Mouse (Mus musculus) hindbrain, embryonic 14.5 days (tissue): ENCODE results near the gene Gipc2. TPM values are rescaled to one million over a fixed set of nuclear protein-coding genes. Genes with fewer than 3 reads are reported as not detected.

Source experiments
- ATAC-seq: fragments of 200-750 bp; cut with Nextera tagmentation; 2 replicates; pipeline ENCODE4 v1.8.0; 2017; ENCODE audit warnings: moderate number of reproducible peaks, mild to moderate bottlenecking, moderate TSS enrichment, moderate library complexity; ENCODE audit not compliant: low FRiP score
- DNase-seq: peaks from one replicate; pipeline ENCODE4 v3.0.0-alpha.2; 2015; ENCODE audit warnings: low spot score
- H3K27ac ChIP-seq: fragments of 300-500 bp; sonication (generic); 2 replicates; pipeline ENCODE4 v1.5.1; 2014; ENCODE audit warnings: mild to moderate bottlenecking, moderate library complexity
- H3K27me3 ChIP-seq: fragments of 300-500 bp; sonication (generic); 2 replicates; pipeline ENCODE4 v1.6.1; 2014; ENCODE audit warnings: mild to moderate bottlenecking, low read length, mixed read lengths; ENCODE audit not compliant: control insufficient read depth, insufficient read depth
- H3K36me3 ChIP-seq: fragments of 300-500 bp; sonication (generic); replicated peaks from 2 replicates; pipeline ENCODE4 v1.6.1; 2014; ENCODE audit not compliant: control insufficient read depth, insufficient read depth
- H3K4me1 ChIP-seq: fragments of 300-500 bp; sonication (generic); replicated peaks from 2 replicates; pipeline ENCODE4 v1.6.1; 2014; ENCODE audit warnings: antibody characterized with exemption, low read length, mixed read lengths; ENCODE audit not compliant: control insufficient read depth, insufficient read depth
- H3K4me2 ChIP-seq: fragments of 300-500 bp; sonication (generic); replicated peaks from 2 replicates; pipeline ENCODE4 v1.6.1; 2014; ENCODE audit warnings: mild to moderate bottlenecking, moderate library complexity
- H3K4me3 ChIP-seq: fragments of 300-500 bp; sonication (generic); replicated peaks from 2 replicates; pipeline ENCODE4 v1.5.1; 2014; ENCODE audit warnings: mild to moderate bottlenecking, low read length
- H3K9ac ChIP-seq: fragments of 300-500 bp; sonication (generic); 2 replicates; pipeline ENCODE4 v1.6.1; 2014
- H3K9me3 ChIP-seq: fragments of 300-500 bp; sonication (generic); 2 replicates; pipeline ENCODE4 v1.6.1; 2016; ENCODE audit warnings: low read length; ENCODE audit not compliant: control insufficient read depth
- WGBS: fragments of 180-500 bp; shearing (Covaris S2); extraction: QIAGEN DNeasy Blood & Tissue Kit; methylation state at CpG from one replicate; pipeline ENCODE4 v1.1.7; 2014; 5-methylcytosine and 5-hydroxymethylcytosine counted together
- polyA plus RNA-seq: library from polyadenylated mRNA; unstranded; fragments of >200 nt; fragmentation: Nextera tagmentation; extraction: Ambion mirVana; gene quantifications from 2 replicates; pipeline ENCODE4 v1.2.1, GENCODE M21; 2014

Gene Gipc2
- polyA plus RNA-seq, 1 experiment from 2014 or later, result 9.2 TPM

- 15% methylated on average over 3 of the region's 3 CpGs for WGBS
- no peak; the same call in 1 of the 2 replicates for ATAC-seq
- Histone ChIP-seq H3K27me3 (no peaks in the 10 kb centered on the region), H3K36me3 (no peaks in the 10 kb centered on the region), H3K4me2 (no peak overlapping the region), H3K9ac (no peak overlapping the region), H3K4me3 (no peak overlapping the region), H3K4me1 (no peaks in the 10 kb centered on the region), H3K27ac (no peak overlapping the region), H3K9me3 (no peaks in the 10 kb centered on the region)
- peak; percentile 72 for DNase-seq
These were observed 71.0 kb downstream of the Gipc2 start for GRCm38 (mm10) chr3:152095030-152095429.

- Histone ChIP-seq H3K27ac (no peak overlapping the region), H3K4me3 (peak overlapping the region; percentile 30), H3K27me3 (no peaks in the 10 kb centered on the region), H3K9me3 (no peaks in the 10 kb centered on the region), H3K36me3 (no peaks in the 10 kb centered on the region), H3K4me2 (peak overlapping the region; percentile 49), H3K4me1 (no peaks in the 10 kb centered on the region), H3K9ac (peak overlapping the region; percentile 35; the same call in 1 of the 2 replicates)
- 49% methylated on average over 34 of the region's 34 CpGs for WGBS
- ATAC-seq (peak; percentile 51; the same call in 1 of the 2 replicates), DNase-seq (peak; percentile 47)
These were observed 73.5 kb downstream of the Gipc2 start for GRCm38 (mm10) chr3:152092385-152093057.

- WGBS, result 4% methylated on average over 4 of the region's 4 CpGs
These were observed 76.9 kb downstream of the Gipc2 start for GRCm38 (mm10) chr3:152089178-152089577.

DNA sequence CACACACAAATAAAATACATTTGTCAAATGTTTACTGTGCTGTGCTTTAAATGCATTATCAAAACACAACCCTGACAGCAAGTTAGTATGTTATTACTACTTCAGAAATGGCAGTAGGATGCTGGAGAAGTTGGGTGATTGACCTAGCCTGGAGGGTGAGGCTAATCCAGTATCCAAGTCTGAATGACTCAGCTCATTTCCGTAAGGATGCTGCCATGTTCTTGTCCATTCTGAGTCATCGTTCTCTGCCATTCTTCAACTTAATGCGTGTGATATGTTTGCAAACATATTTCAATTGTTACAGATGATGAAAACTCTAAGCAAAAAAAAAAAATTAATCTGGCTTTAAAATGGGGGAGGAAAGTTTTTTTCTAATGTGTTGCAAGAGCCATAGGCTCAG is 84.6 kb downstream of the Gipc2 start:
- Histone ChIP-seq H3K36me3 (no peaks in the 10 kb centered on the region), H3K4me1 (no peaks in the 10 kb centered on the region), H3K9ac (no peak overlapping the region), H3K27ac (no peak overlapping the region), H3K27me3 (no peaks in the 10 kb centered on the region), H3K4me3 (no peak overlapping the region), H3K9me3 (no peaks in the 10 kb centered on the region), H3K4me2 (no peak overlapping the region)
- 95% methylated on average over 3 of the region's 3 CpGs for WGBS
- no peak for ATAC-seq
- DNase-seq, result no peak

More at GRCm38 (mm10) chr3:152089178-152089577, 76.9 kb downstream of the Gipc2 start:
- Histone ChIP-seq H3K9ac (no peak overlapping the region), H3K4me1 (no peaks in the 10 kb centered on the region), H3K27ac (no peak overlapping the region), H3K27me3 (no peaks in the 10 kb centered on the region), H3K4me2 (no peak overlapping the region), H3K36me3 (no peaks in the 10 kb centered on the region), H3K4me3 (no peak overlapping the region), H3K9me3 (no peaks in the 10 kb centered on the region)
- ATAC-seq, result peak; percentile 65
- peak; percentile 73 for DNase-seq

GRCm38 (mm10) chr3:152076088-152076487 is 89.9 kb downstream of the Gipc2 start:
- 85% methylated on average over 7 of the region's 7 CpGs for WGBS
- Histone ChIP-seq H3K4me2 (no peak overlapping the region), H3K4me3 (no peak overlapping the region), H3K36me3 (no peaks in the 10 kb centered on the region), H3K27me3 (no peaks in the 10 kb centered on the region), H3K4me1 (no peaks in the 10 kb centered on the region), H3K9me3 (no peaks in the 10 kb centered on the region), H3K9ac (no peak overlapping the region), H3K27ac (no peak overlapping the region)
- ATAC-seq (no peak), DNase-seq (no peak)

- Histone ChIP-seq H3K36me3 (no peaks in the 10 kb centered on the region), H3K4me1 (no peaks in the 10 kb centered on the region), H3K4me2 (no peak overlapping the region), H3K27me3 (no peaks in the 10 kb centered on the region), H3K9me3 (no peaks in the 10 kb centered on the region), H3K9ac (no peak overlapping the region), H3K27ac (no peak overlapping the region), H3K4me3 (no peak overlapping the region)
- 84% methylated on average over 2 of the region's 2 CpGs for WGBS
- no peak for ATAC-seq
- DNase-seq, result no peak
These were observed 97.0 kb downstream of the Gipc2 start for GRCm38 (mm10) chr3:152069001-152069400.

GRCm38 (mm10) chr3:152068311-152068710 is 97.7 kb downstream of the Gipc2 start:
- Histone ChIP-seq H3K36me3 (no peaks in the 10 kb centered on the region), H3K4me3 (no peak overlapping the region), H3K4me1 (no peaks in the 10 kb centered on the region), H3K9ac (no peak overlapping the region), H3K27ac (no peak overlapping the region), H3K27me3 (no peaks in the 10 kb centered on the region), H3K4me2 (no peak overlapping the region), H3K9me3 (no peaks in the 10 kb centered on the region)
- ATAC-seq, result no peak
- DNase-seq, result no peak
- WGBS, result 100% methylated on average over 1 of the region's 1 CpGs

GRCm38 (mm10) chr3:152066696-152067095 is 99.3 kb downstream of the Gipc2 start:
- Histone ChIP-seq H3K9ac (no peak overlapping the region), H3K36me3 (no peaks in the 10 kb centered on the region), H3K27ac (no peak overlapping the region), H3K27me3 (no peaks in the 10 kb centered on the region), H3K4me1 (no peaks in the 10 kb centered on the region), H3K4me3 (no peak overlapping the region), H3K4me2 (peak overlapping the region; percentile 26; the same call in 1 of the 2 replicates), H3K9me3 (no peaks in the 10 kb centered on the region)
- DNase-seq, result peak; percentile 42
- ATAC-seq, result 0 out of 2 replicates have a peak, but pooled peaks have one; percentile 24
- 28% methylated on average over 13 of the region's 13 CpGs for WGBS

DNA sequence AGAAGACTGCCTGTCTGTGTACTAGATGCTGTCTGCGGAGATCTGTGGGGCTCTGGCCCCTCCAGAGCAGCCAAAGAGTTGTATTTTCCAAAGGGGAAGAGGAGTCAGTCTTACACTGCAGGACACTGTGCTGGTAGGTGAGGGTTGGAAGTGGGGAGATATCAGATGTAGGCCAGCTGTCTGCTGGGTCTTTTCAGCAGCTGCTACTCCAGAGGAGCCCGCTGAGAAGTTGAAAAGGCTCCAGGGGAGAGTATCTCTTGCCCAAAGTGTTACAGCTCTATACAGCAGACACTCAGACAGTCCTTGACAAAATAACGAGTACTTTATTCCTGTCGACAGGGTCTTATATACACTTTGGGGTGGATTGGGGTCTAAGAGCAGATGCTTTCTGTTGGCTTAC is 100.2 kb downstream of the Gipc2 start:
- Histone ChIP-seq H3K4me3 (no peak overlapping the region), H3K27me3 (no peaks in the 10 kb centered on the region), H3K4me2 (no peak overlapping the region), H3K9me3 (no peaks in the 10 kb centered on the region), H3K27ac (no peak overlapping the region), H3K9ac (no peak overlapping the region), H3K4me1 (no peaks in the 10 kb centered on the region), H3K36me3 (no peaks in the 10 kb centered on the region)
- ATAC-seq (no peak), DNase-seq (no peak)
- 65% methylated on average over 4 of the region's 4 CpGs for WGBS
